Mouse (Mus musculus) hindbrain, embryonic 16.5 days (tissue): Measurements from ENCODE around the gene Capn15. TPM values are rescaled to one million over a fixed set of nuclear protein-coding genes. Genes with fewer than 3 reads are reported as not detected.

Source experiments
- ATAC-seq: fragments of 200-750 bp; cut with Nextera tagmentation; 2 replicates; pipeline ENCODE4 v1.8.0; 2017; ENCODE audit warnings: moderate TSS enrichment, moderate library complexity
- H3K27ac ChIP-seq: fragments of 300-500 bp; sonication (generic); 2 replicates; pipeline ENCODE4 v1.5.1; 2014; ENCODE audit warnings: low read depth, mild to moderate bottlenecking, control low read depth, low read length, moderate library complexity
- H3K27me3 ChIP-seq: fragments of 300-500 bp; sonication (generic); replicated peaks from 2 replicates; pipeline ENCODE4 v1.6.1; 2014; ENCODE audit warnings: low read length; ENCODE audit not compliant: control insufficient read depth, insufficient read depth
- H3K36me3 ChIP-seq: fragments of 300-500 bp; sonication (generic); 2 replicates; pipeline ENCODE4 v1.6.1; 2014; ENCODE audit warnings: mild to moderate bottlenecking, low read length, moderate library complexity, mixed read lengths; ENCODE audit not compliant: control insufficient read depth, insufficient read depth
- H3K4me1 ChIP-seq: fragments of 300-500 bp; sonication (generic); 2 replicates; pipeline ENCODE4 v1.6.1; 2014; ENCODE audit warnings: low read depth, low read length; ENCODE audit not compliant: control insufficient read depth, insufficient read depth
- H3K4me2 ChIP-seq: fragments of 300-500 bp; sonication (generic); 2 replicates; pipeline ENCODE4 v1.6.1; 2014; ENCODE audit warnings: mild to moderate bottlenecking, low read length, control low read depth, moderate library complexity
- H3K4me3 ChIP-seq: fragments of 300-500 bp; sonication (generic); 2 replicates; pipeline ENCODE4 v1.5.1; 2014; ENCODE audit warnings: mild to moderate bottlenecking, low read length, control low read depth, moderate library complexity
- H3K9ac ChIP-seq: fragments of 300-500 bp; sonication (generic); 2 replicates; pipeline ENCODE4 v1.6.1; 2014; ENCODE audit warnings: low read depth, mild to moderate bottlenecking, control low read depth, low read length, moderate library complexity
- H3K9me3 ChIP-seq: fragments of 300-500 bp; sonication (generic); 2 replicates; pipeline ENCODE4 v1.6.1; 2014; ENCODE audit warnings: mild to moderate bottlenecking, low read length, moderate library complexity; ENCODE audit not compliant: control insufficient read depth
- WGBS: fragments of 180-500 bp; shearing (Covaris S2); extraction: QIAGEN DNeasy Blood & Tissue Kit; methylation state at CpG from one replicate; pipeline ENCODE4 v1.1.7; 2014; 5-methylcytosine and 5-hydroxymethylcytosine counted together
- polyA plus RNA-seq: library from polyadenylated mRNA; unstranded; fragments of >200 nt; fragmentation: Nextera tagmentation; extraction: Ambion mirVana; gene quantifications from 2 replicates; pipeline ENCODE4 v1.2.1, GENCODE M21; 2015

The Capn15 gene
- polyA plus RNA-seq, 1 experiment from 2014 or later: 20.6 TPM

- Histone ChIP-seq H3K4me3 (no peak overlapping the region), H3K9me3 (no peaks in the 10 kb centered on the region), H3K27me3 (no peaks in the 10 kb centered on the region), H3K9ac (no peak overlapping the region), H3K27ac (no peak overlapping the region), H3K4me2 (no peak overlapping the region), H3K36me3 (no peaks in the 10 kb centered on the region), H3K4me1 (peaks cover 21% of the 10 kb centered on the region)
- no peak for ATAC-seq
- WGBS: 99% methylated on average over 3 of the region's 3 CpGs
These were observed 2.7 kb downstream of the Capn15 start for GRCm38 (mm10) chr17:25982913-25983312.

DNA sequence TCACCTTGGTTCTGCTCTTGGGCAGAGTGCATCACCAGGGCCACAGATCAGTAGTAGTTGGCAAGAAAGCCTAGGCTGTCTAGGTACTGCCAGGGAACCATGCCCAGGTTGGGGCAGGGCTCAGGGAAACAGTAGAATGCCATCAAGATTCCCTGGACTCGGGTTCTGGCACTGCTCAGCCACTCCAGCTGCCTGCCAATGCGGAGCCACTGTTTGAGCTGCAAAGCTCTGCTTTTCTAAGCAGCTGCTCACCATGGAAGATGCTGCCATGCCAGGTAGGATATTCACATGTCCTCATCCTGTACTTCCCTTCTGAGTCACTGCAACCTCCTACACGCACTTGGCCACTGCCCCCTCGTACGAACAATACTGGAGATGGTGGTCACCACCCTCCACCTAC is 4.7 kb downstream of the Capn15 start:
- H3K9ac ChIP-seq: no peak overlapping the region
- no peak overlapping the region for H3K4me2 ChIP-seq
- H3K4me1 ChIP-seq: peaks cover 18% of the 10 kb centered on the region
- H3K27me3 ChIP-seq: no peaks in the 10 kb centered on the region
- no peak overlapping the region for H3K27ac ChIP-seq
- 91% methylated on average over 5 of the region's 5 CpGs for WGBS
- no peaks in the 10 kb centered on the region for H3K36me3 ChIP-seq
- no peaks in the 10 kb centered on the region for H3K9me3 ChIP-seq
- no peak for ATAC-seq
- H3K4me3 ChIP-seq: no peak overlapping the region

DNA sequence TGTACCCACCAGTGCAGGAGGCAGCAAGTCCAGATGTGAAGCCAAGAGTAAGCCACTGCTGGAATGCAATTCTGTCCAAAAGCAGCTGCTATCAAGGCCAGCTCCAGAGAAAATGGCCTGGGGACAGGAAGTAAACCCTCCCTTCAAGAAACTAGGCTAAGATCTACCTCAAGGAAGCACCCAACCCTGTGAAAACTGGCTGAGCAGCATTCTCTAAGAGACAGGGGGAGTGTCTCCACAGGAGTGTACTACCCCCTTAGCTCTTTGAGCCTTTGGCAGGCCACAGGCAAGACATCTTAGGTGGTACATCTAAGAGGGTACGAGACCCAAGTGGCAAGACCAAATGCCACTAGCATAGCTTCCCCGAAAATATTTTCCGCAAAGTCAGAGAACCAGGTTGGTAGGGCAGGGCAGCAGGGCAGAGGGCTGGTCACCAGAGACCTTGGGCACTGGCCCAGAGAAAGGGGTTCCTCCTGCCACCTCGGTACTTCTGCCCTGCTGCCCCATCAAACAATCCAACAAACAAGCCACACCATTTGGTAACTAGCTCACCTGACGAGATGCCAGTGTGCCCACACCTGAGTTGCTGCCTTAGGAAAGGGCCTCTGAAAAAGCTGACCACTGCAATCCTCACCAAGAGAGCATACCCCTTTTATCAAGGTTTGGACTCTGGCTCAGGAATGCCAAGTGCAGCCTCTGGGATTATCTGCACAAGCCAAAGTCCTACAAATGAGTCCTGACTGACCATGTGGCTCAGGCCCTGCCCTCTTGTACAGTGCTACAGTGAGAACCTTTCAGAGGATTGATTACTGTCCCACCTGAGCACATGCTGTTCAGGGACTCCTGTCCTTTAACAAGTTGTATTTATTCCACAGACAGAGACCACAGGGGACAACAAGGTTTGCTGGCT is 5.5 kb downstream of the Capn15 start:
- Histone ChIP-seq H3K4me2 (no peak overlapping the region), H3K4me1 (peaks cover 18% of the 10 kb centered on the region), H3K9ac (no peak overlapping the region), H3K27me3 (no peaks in the 10 kb centered on the region), H3K4me3 (no peak overlapping the region), H3K9me3 (no peaks in the 10 kb centered on the region), H3K36me3 (no peaks in the 10 kb centered on the region), H3K27ac (no peak overlapping the region)
- WGBS: 96% methylated on average over 5 of the region's 5 CpGs
- no peak for ATAC-seq

DNA sequence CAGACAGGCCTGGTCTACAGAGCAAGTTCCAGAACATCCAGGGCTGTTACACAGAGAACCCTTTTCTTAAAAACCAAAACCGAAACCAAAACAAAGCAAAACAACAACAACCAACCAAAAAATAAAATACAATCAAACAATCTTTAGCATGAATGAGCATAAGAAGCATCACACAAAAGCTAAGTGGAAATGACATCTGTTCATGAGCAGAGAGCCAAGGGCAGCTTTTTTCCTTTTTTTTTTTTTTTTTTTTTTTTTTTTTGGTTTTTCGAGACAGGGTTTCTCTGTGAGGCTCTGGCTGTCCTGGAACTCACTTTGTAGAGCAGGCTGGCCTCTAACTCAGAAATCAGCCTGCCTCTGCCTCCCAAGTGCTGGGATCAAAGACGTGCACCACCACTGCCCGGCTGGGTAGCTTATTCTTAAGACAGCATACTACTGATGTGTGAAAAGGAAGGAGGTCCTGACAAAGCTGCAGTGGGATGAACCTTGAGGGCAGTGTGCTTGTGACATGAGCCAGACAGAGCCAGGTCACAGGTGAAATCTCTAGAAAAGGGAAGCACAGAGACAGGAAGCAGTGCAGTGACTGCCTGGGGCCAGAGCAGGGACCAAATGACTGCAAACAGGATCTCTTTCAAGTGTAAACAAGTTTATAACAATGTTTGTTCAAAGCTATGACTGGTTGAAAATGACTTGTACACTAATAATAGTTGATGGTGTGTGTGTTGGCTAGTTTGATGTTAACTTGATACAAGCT is 14.5 kb downstream of the Capn15 start:
- Histone ChIP-seq H3K36me3 (no peaks in the 10 kb centered on the region; the same call in 1 of the 2 replicates), H3K4me2 (no peak overlapping the region), H3K4me3 (no peak overlapping the region), H3K27me3 (no peaks in the 10 kb centered on the region), H3K4me1 (peaks cover 4% of the 10 kb centered on the region; the same call in 1 of the 2 replicates), H3K9me3 (no peaks in the 10 kb centered on the region), H3K9ac (no peak overlapping the region), H3K27ac (0 out of 2 replicates have a peak overlapping the region, but pooled peaks have one; percentile 29)
- no peak for ATAC-seq
- WGBS: 89% methylated on average over 4 of the region's 4 CpGs

DNA sequence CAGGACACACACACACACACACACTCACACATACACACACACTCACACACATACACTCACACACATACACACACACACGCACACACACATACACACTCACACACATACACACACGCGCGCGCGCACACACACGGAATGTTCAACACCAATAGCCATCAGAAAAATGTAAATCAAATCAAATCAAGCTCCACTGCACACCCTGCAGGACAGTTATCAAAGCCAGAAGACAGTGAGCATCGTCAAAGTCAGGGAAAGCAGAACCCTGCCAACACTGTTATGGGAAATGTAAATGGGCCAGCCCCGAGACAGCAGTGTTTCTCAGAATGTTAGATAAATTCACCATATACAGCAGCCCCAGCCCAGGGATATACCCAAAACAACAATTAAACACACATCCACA is 15.1 kb downstream of the Capn15 start:
- H3K27ac ChIP-seq: 0 out of 2 replicates have a peak overlapping the region, but pooled peaks have one; percentile 29
- H3K36me3 ChIP-seq: no peaks in the 10 kb centered on the region; the same call in 1 of the 2 replicates
- no peak overlapping the region for H3K4me3 ChIP-seq
- no peak for ATAC-seq
- WGBS: 76% methylated on average over 9 of the region's 9 CpGs
- H3K9ac ChIP-seq: no peak overlapping the region
- no peak overlapping the region for H3K4me2 ChIP-seq
- H3K4me1 ChIP-seq: peaks cover 4% of the 10 kb centered on the region; the same call in 1 of the 2 replicates
- H3K9me3 ChIP-seq: no peaks in the 10 kb centered on the region
- no peaks in the 10 kb centered on the region for H3K27me3 ChIP-seq

GRCm38 (mm10) chr17:25968176-25968575 is 17.4 kb downstream of the Capn15 start:
- H3K9ac ChIP-seq: 0 out of 2 replicates have a peak overlapping the region, but pooled peaks have one; percentile 31
- ATAC-seq: no peak
- H3K4me3 ChIP-seq: no peak overlapping the region
- peaks cover 4% of the 10 kb centered on the region; the same call in 1 of the 2 replicates for H3K4me1 ChIP-seq
- H3K27me3 ChIP-seq: no peaks in the 10 kb centered on the region
- no peaks in the 10 kb centered on the region for H3K9me3 ChIP-seq
- H3K36me3 ChIP-seq: peaks cover 5% of the 10 kb centered on the region
- H3K4me2 ChIP-seq: no peak overlapping the region
- WGBS: 93% methylated on average over 1 of the region's 1 CpGs
- H3K27ac ChIP-seq: no peak overlapping the region

- H3K9me3 ChIP-seq: no peaks in the 10 kb centered on the region
- H3K4me2 ChIP-seq: no peak overlapping the region
- no peak overlapping the region for H3K4me3 ChIP-seq
- H3K9ac ChIP-seq: no peak overlapping the region
- no peaks in the 10 kb centered on the region for H3K27me3 ChIP-seq
- H3K27ac ChIP-seq: no peak overlapping the region
- peaks cover 5% of the 10 kb centered on the region for H3K36me3 ChIP-seq
- H3K4me1 ChIP-seq: peaks cover 4% of the 10 kb centered on the region; the same call in 1 of the 2 replicates
- ATAC-seq: no peak
- 52% methylated on average over 3 of the region's 3 CpGs for WGBS
These were observed 17.9 kb downstream of the Capn15 start for GRCm38 (mm10) chr17:25967652-25968051.

- Histone ChIP-seq H3K4me1 (peaks cover 4% of the 10 kb centered on the region; the same call in 1 of the 2 replicates), H3K36me3 (peaks cover 12% of the 10 kb centered on the region), H3K9ac (no peak overlapping the region), H3K9me3 (no peaks in the 10 kb centered on the region), H3K4me2 (no peak overlapping the region), H3K4me3 (no peak overlapping the region), H3K27me3 (no peaks in the 10 kb centered on the region), H3K27ac (no peak overlapping the region)
- no peak for ATAC-seq
- 82% methylated on average over 7 of the region's 7 CpGs for WGBS
These were observed 21.3 kb downstream of the Capn15 start for GRCm38 (mm10) chr17:25964271-25964670.

- no peak overlapping the region for H3K27ac ChIP-seq
- H3K4me1 ChIP-seq: no peaks in the 10 kb centered on the region
- no peaks in the 10 kb centered on the region for H3K9me3 ChIP-seq
- H3K27me3 ChIP-seq: no peaks in the 10 kb centered on the region
- no peak for ATAC-seq
- no peak overlapping the region for H3K4me2 ChIP-seq
- no peak overlapping the region for H3K9ac ChIP-seq
- no peak overlapping the region for H3K4me3 ChIP-seq
- peaks cover 17% of the 10 kb centered on the region for H3K36me3 ChIP-seq
- 89% methylated on average over 7 of the region's 7 CpGs for WGBS
These were observed 23.1 kb downstream of the Capn15 start for GRCm38 (mm10) chr17:25962413-25962905.
